Mouse (Mus musculus) v-Abl transformed pro-B cells (cell line): ENCODE data around the gene Gm21854.
"Not testable (repeated sequence)": the region's sequence is repeated elsewhere in the genome, so short reads cannot be mapped to it uniquely, and the experiment has no call there.

Source experiments
- in situ Hi-C, 2 experiments: fragments of 400-800 bp; cut with MboI; formaldehyde crosslinking; loops; one replicate each; pipeline ENCODE4 v1.15.1; 2025; ENCODE audit not compliant: unreplicated experiment in 2 of 2

The Gm21854 gene

DNA sequence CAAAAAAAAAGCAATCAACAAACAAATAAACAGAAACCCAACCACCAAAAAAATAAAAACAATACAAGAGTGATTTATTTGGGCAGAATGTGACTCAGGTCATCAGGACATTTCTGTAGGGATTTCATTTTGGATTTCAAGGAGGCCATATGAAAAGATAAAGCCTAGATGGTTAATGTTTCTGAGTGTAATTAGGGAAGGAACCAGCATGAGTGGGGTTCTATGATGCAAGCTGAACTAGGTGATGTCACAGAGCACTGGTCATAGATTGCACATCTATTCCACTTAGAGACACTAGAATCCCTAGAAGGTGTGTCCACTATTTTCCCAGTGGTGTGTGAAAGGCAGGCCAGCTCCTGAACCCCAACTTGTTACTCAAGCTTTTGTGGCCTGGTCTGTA is at the start of gene Gm21854:
TSS of gene Gm21854 (plus strand) at position 301 of the 400 bp plus-strand sequence.
- in situ Hi-C loops = not testable (repeated sequence)
